Mouse (Mus musculus): ENCODE results near the gene Atp6v0d1. TPM values are rescaled to one million over a fixed set of nuclear protein-coding genes. Genes with fewer than 3 reads are reported as not detected.

The Atp6v0d1 gene
- polyA plus RNA-seq, 1 experiment from 2014 or later, result 140 TPM

GRCm38 (mm10) chr8:105484030-105484368, 81.8 kb downstream of the Atp6v0d1 start:
- 69% methylated on average over 3 of the region's 3 CpGs for WGBS
- TF ChIP-seq CTCF (IDR thresholded peaks at IDR 0.05; ENCODE audit: low read depth), result no peak
- no peaks in the 10 kb centered on the region for H3K4me1 ChIP-seq (replicated peaks; ENCODE audit: control insufficient read depth, insufficient read depth, low read length)
- no peak overlapping the region for H3K9ac ChIP-seq (ENCODE audit: low read depth, low read length)
- H3K4me2 ChIP-seq (replicated peaks; ENCODE audit: low read depth), result no peak overlapping the region
- no peak for ATAC-seq
- H3K4me3 ChIP-seq (ENCODE audit: low read depth, low read length), result no peak overlapping the region
- H3K27me3 ChIP-seq (replicated peaks; ENCODE audit: control insufficient read depth, insufficient read depth, low read length), result no peaks in the 10 kb centered on the region
- no peak overlapping the region for H3K27ac ChIP-seq (ENCODE audit: low read depth, low read length)
- no peaks in the 10 kb centered on the region for H3K9me3 ChIP-seq (ENCODE audit: control insufficient read depth)
- 0 out of 2 replicates have a peak, but pooled peaks cover 4% of the 10 kb centered on the region for H3K36me3 ChIP-seq (ENCODE audit: control insufficient read depth, insufficient read depth)

DNA sequence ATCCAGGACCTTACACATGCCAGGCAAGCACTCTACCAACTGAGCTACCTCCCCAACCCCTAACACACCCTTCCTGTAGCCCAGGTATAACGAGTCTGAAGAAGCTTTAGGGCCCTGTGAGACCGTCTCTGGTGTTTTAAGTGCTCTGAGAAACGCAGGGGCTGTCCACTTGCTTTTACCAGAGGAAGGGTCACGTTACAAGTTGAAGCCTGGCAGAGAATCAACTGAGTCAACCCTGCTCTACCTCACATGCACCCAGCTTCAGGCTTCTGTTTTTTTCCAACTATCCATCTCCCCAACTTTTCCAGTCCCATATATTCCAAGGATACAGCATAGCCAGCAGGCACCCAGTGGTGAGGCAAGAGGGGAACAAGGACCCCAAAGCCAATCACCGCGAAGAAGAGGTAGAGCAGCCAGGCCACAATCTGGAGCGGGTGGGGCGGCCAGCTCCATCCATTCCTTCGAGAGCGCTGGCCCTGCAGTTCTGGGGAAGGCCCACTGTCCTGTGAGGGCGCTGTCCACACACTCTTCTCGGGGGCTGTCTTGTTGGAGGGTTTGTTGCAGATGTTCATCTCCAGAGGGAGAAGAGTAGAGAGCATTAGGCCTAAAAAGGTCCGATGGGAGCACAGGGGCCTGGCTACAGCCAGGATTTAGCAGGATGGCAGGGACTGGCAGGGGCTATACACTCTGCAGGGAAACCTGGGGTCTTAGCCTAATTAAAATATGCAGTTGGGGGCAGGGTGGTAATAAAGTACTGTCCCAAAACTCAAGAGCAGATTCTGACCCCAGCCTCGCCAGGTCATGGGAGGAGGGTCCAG, 82.4 kb downstream of the Atp6v0d1 start:
- Histone ChIP-seq H3K4me3 (ENCODE audit: low read depth, low read length) (no peak overlapping the region), H3K4me2 (replicated peaks; ENCODE audit: low read depth) (no peak overlapping the region), H3K36me3 (ENCODE audit: control insufficient read depth, insufficient read depth) (peaks cover 7% of the 10 kb centered on the region; the same call in 1 of the 2 replicates), H3K27me3 (replicated peaks; ENCODE audit: control insufficient read depth, insufficient read depth, low read length) (no peaks in the 10 kb centered on the region), H3K4me1 (replicated peaks; ENCODE audit: control insufficient read depth, insufficient read depth, low read length) (no peaks in the 10 kb centered on the region), H3K9ac (ENCODE audit: low read depth, low read length) (no peak overlapping the region), H3K9me3 (ENCODE audit: control insufficient read depth) (no peaks in the 10 kb centered on the region), H3K27ac (ENCODE audit: low read depth, low read length) (no peak overlapping the region)
- peak; percentile 80 for TF ChIP-seq CTCF (IDR thresholded peaks at IDR 0.05; ENCODE audit: low read depth)
- ATAC-seq, result 0 out of 2 replicates have a peak, but pooled peaks have one; percentile 13
- 54% methylated on average over 14 of the region's 14 CpGs for WGBS

DNA sequence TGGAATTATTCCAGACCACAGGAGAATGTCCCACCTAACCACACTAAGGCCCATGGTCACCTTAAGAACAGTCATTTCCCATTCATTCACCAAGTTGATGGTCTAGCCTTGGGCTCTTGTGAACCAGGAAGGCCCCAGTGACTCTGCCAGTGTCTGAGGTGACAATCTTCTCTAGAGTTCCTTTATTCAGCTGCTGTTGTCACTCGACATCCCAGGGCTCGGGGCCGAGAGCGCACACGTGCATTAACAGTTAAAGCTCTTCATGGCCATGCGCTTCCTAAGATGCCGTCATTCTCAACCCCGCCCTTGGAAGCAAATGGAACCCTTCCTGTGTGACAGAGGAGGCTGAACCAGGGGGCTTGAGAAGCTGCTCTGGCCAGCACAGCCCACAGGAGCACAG, 83.7 kb downstream of the Atp6v0d1 start:
- H3K4me2 ChIP-seq (replicated peaks; ENCODE audit: low read depth), result no peak overlapping the region
- H3K9me3 ChIP-seq (ENCODE audit: control insufficient read depth), result no peaks in the 10 kb centered on the region
- TF ChIP-seq CTCF (IDR thresholded peaks at IDR 0.05; ENCODE audit: low read depth), result no peak
- no peak overlapping the region for H3K27ac ChIP-seq (ENCODE audit: low read depth, low read length)
- no peak overlapping the region for H3K9ac ChIP-seq (ENCODE audit: low read depth, low read length)
- no peaks in the 10 kb centered on the region for H3K27me3 ChIP-seq (replicated peaks; ENCODE audit: control insufficient read depth, insufficient read depth, low read length)
- ATAC-seq, result no peak
- peaks cover 8% of the 10 kb centered on the region; the same call in 1 of the 2 replicates for H3K36me3 ChIP-seq (ENCODE audit: control insufficient read depth, insufficient read depth)
- no peaks in the 10 kb centered on the region for H3K4me1 ChIP-seq (replicated peaks; ENCODE audit: control insufficient read depth, insufficient read depth, low read length)
- H3K4me3 ChIP-seq (ENCODE audit: low read depth, low read length), result no peak overlapping the region
- 75% methylated on average over 8 of the region's 8 CpGs for whole genome bisulfite sequencing

GRCm38 (mm10) chr8:105481453-105481852, 84.4 kb downstream of the Atp6v0d1 start:
- Histone ChIP-seq H3K9ac (ENCODE audit: low read depth, low read length) (no peak overlapping the region), H3K4me3 (ENCODE audit: low read depth, low read length) (no peak overlapping the region), H3K4me1 (replicated peaks; ENCODE audit: control insufficient read depth, insufficient read depth, low read length) (no peaks in the 10 kb centered on the region), H3K36me3 (ENCODE audit: control insufficient read depth, insufficient read depth) (peaks cover 8% of the 10 kb centered on the region; the same call in 1 of the 2 replicates), H3K9me3 (ENCODE audit: control insufficient read depth) (no peaks in the 10 kb centered on the region), H3K4me2 (replicated peaks; ENCODE audit: low read depth) (no peak overlapping the region), H3K27me3 (replicated peaks; ENCODE audit: control insufficient read depth, insufficient read depth, low read length) (no peaks in the 10 kb centered on the region), H3K27ac (ENCODE audit: low read depth, low read length) (no peak overlapping the region)
- peak; percentile 78 for TF ChIP-seq CTCF (IDR thresholded peaks at IDR 0.05; ENCODE audit: low read depth)
- WGBS, result 74% methylated on average over 6 of the region's 6 CpGs
- ATAC-seq, result no peak

GRCm38 (mm10) chr8:105481013-105481412, 84.8 kb downstream of the Atp6v0d1 start:
- H3K36me3 ChIP-seq (ENCODE audit: control insufficient read depth, insufficient read depth), result peaks cover 11% of the 10 kb centered on the region; the same call in 1 of the 2 replicates
- no peak for TF ChIP-seq CTCF (IDR thresholded peaks at IDR 0.05; ENCODE audit: low read depth)
- H3K27me3 ChIP-seq (replicated peaks; ENCODE audit: control insufficient read depth, insufficient read depth, low read length), result no peaks in the 10 kb centered on the region
- no peak for ATAC-seq
- no peaks in the 10 kb centered on the region for H3K4me1 ChIP-seq (replicated peaks; ENCODE audit: control insufficient read depth, insufficient read depth, low read length)
- H3K9ac ChIP-seq (ENCODE audit: low read depth, low read length), result no peak overlapping the region
- H3K27ac ChIP-seq (ENCODE audit: low read depth, low read length), result no peak overlapping the region
- H3K9me3 ChIP-seq (ENCODE audit: control insufficient read depth), result no peaks in the 10 kb centered on the region
- WGBS, result 50% methylated on average over 2 of the region's 2 CpGs
- H3K4me3 ChIP-seq (ENCODE audit: low read depth, low read length), result no peak overlapping the region
- H3K4me2 ChIP-seq (replicated peaks; ENCODE audit: low read depth), result no peak overlapping the region

- Histone ChIP-seq H3K9ac (ENCODE audit: low read depth, low read length) (no peak overlapping the region), H3K36me3 (ENCODE audit: control insufficient read depth, insufficient read depth) (peaks cover 19% of the 10 kb centered on the region; the same call in 1 of the 2 replicates), H3K9me3 (ENCODE audit: control insufficient read depth) (no peaks in the 10 kb centered on the region), H3K4me2 (replicated peaks; ENCODE audit: low read depth) (no peak overlapping the region), H3K4me1 (replicated peaks; ENCODE audit: control insufficient read depth, insufficient read depth, low read length) (0 out of 2 replicates have a peak, but pooled peaks cover 8% of the 10 kb centered on the region), H3K4me3 (ENCODE audit: low read depth, low read length) (no peak overlapping the region), H3K27me3 (replicated peaks; ENCODE audit: control insufficient read depth, insufficient read depth, low read length) (no peaks in the 10 kb centered on the region), H3K27ac (ENCODE audit: low read depth, low read length) (no peak overlapping the region)
- no peak for ATAC-seq
- TF ChIP-seq CTCF (IDR thresholded peaks at IDR 0.05; ENCODE audit: low read depth), result no peak
- WGBS, result 77% methylated on average over 3 of the region's 3 CpGs
Observed at GRCm38 (mm10) chr8:105477792-105478191, 88.1 kb downstream of the Atp6v0d1 start.

All from intestine, postnatal 0 days (tissue).